Mouse (Mus musculus) small intestine, adult 2 months (tissue): Measurements from ENCODE around the gene Snd1. TPM values are rescaled to one million over a fixed set of nuclear protein-coding genes. Genes with fewer than 3 reads are reported as not detected.

Experiments used
- H3K27ac ChIP-seq: fragments of 200-500 bp; 2 replicates; pipeline ENCODE4 v1.5.1; 2012; ENCODE audit warnings: low read depth, low read length, control low read depth, inconsistent platforms; ENCODE audit not compliant: insufficient read depth
- H3K27me3 ChIP-seq: fragments of 200-500 bp; 2 replicates; pipeline ENCODE4 v1.6.1; 2012; ENCODE audit warnings: mild to moderate bottlenecking, moderate library complexity, low read length, inconsistent platforms; ENCODE audit not compliant: control insufficient read depth, insufficient read depth
- H3K36me3 ChIP-seq: fragments of 200-500 bp; 2 replicates; pipeline ENCODE4 v1.6.1; 2012; ENCODE audit warnings: mild to moderate bottlenecking, low read length, control low read depth, inconsistent platforms; ENCODE audit not compliant: control insufficient read depth, insufficient read depth
- H3K4me1 ChIP-seq: fragments of 200-500 bp; 2 replicates; pipeline ENCODE4 v1.6.1; 2012; ENCODE audit warnings: low read length, inconsistent platforms, mixed read lengths; ENCODE audit not compliant: control insufficient read depth, insufficient read depth, insufficient read length
- H3K4me3 ChIP-seq: fragments of 200-500 bp; 2 replicates; pipeline ENCODE4 v1.5.1; 2012; ENCODE audit warnings: low read depth, mild to moderate bottlenecking, control low read depth, inconsistent platforms, low read length, moderate library complexity
- CTCF ChIP-seq: fragments of 200-500 bp; IDR thresholded peaks from 2 replicates; pipeline ENCODE4 v1.5.1; 2012; ENCODE audit warnings: low read depth, mild to moderate bottlenecking, control low read depth, inconsistent platforms, low read length, moderate library complexity, mixed read lengths; ENCODE audit not compliant: insufficient replicate concordance, insufficient read length; ENCODE audit errors: extremely low read depth
- POLR2A ChIP-seq: fragments of 200-500 bp; IDR thresholded peaks from 2 replicates; pipeline ENCODE4 v1.6.1; 2012; ENCODE audit warnings: low read depth, mild to moderate bottlenecking, control low read depth, inconsistent platforms, low read length, moderate library complexity
- WGBS: fragments of 180-500 bp; shearing (Covaris S2); methylation state at CpG from one replicate; pipeline ENCODE4 v1.1.7; 2018; 5-methylcytosine and 5-hydroxymethylcytosine counted together
- polyA plus RNA-seq: library from polyadenylated mRNA; depleted of rRNA; stranded (reverse); fragments of >200 nt; gene quantifications from 2 replicates; pipeline ENCODE4 v1.2.3, GENCODE M21; 2012

The Snd1 gene
- polyA plus RNA-seq, 1 experiment = 77.7 TPM

DNA sequence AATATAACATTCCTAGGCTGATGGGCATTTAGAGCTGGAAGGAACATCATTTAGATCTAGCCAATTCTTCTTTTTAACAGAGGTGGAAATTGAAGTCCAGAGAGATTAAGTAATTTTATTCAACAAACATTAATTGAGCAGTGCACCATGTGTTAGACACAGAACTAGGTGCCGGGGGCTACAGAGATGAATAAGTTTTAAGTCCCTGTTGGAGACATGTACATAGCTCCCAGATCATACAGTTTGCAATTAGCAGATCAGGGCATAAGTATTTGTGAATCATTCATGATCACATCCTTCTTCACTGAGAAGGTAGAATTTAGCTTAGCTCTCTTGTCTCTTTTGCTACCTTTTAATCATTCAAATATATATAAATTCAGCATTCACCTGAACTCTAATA is 135.2 kb downstream of the Snd1 start:
- no peak overlapping the region for H3K27ac ChIP-seq
- H3K4me1 ChIP-seq = no peaks in the 10 kb centered on the region
- no peak overlapping the region for H3K4me3 ChIP-seq
- H3K27me3 ChIP-seq = no peaks in the 10 kb centered on the region
- TF ChIP-seq POLR2A = no peak
- no peak for TF ChIP-seq CTCF
- 96% methylated on average over 1 of the region's 1 CpGs for WGBS
- no peaks in the 10 kb centered on the region for H3K36me3 ChIP-seq

DNA sequence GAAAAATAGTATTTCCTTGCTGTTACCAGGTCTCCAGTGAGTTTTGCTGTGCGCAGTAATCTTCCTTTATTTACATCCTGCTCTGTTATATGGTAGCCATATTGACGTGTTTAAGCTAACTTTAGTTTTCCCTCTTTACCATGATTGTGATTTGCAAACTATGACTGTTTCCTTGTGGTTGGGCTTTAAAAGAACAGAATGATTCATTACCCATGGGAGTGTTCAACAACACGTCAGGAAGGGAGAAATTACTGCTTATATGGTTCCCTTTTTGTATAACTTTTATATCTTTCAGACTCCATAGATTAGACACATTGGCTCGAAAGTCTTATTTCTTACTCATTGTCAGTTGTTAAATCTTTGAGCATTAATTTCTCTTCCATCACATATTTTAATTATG is 138.5 kb downstream of the Snd1 start:
- 86% methylated on average over 4 of the region's 4 CpGs for WGBS
- Histone ChIP-seq H3K4me1 (peaks cover 7% of the 10 kb centered on the region; the same call in 1 of the 2 replicates), H3K27me3 (no peaks in the 10 kb centered on the region), H3K4me3 (no peak overlapping the region), H3K27ac (no peak overlapping the region), H3K36me3 (no peaks in the 10 kb centered on the region)
- TF ChIP-seq POLR2A (no peak), CTCF (no peak)

DNA sequence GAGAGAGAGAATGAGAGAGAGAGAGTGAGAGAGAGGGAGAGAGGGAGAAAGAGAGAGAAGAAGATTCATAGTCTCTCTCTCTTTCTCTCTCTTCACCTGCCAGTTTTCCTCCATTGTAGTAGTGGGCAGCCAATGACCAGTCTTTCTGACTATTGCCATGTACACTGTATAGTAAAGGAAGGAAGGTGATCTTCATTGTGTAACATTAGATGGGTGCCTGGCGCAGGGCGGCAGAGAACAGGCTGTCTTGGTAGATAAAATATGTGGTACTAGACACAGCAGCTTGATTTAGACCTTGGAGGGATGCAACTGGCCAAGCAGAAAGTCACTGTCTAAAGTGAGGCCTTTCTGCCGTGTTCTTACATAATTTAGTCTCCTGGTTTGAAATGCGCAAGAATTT is 139.9 kb downstream of the Snd1 start:
- Histone ChIP-seq H3K27ac (no peak overlapping the region), H3K36me3 (no peaks in the 10 kb centered on the region), H3K27me3 (no peaks in the 10 kb centered on the region), H3K4me3 (no peak overlapping the region), H3K4me1 (peaks cover 12% of the 10 kb centered on the region; the same call in 1 of the 2 replicates)
- 92% methylated on average over 4 of the region's 4 CpGs for WGBS
- TF ChIP-seq CTCF (no peak), POLR2A (no peak)

GRCm38 (mm10) chr6:28615408-28615807 is 140.5 kb downstream of the Snd1 start:
- H3K27ac ChIP-seq = no peak overlapping the region
- WGBS = 92% methylated on average over 3 of the region's 3 CpGs
- no peak overlapping the region for H3K4me3 ChIP-seq
- H3K4me1 ChIP-seq = peaks cover 12% of the 10 kb centered on the region; the same call in 1 of the 2 replicates
- no peaks in the 10 kb centered on the region for H3K27me3 ChIP-seq
- no peaks in the 10 kb centered on the region for H3K36me3 ChIP-seq
- no peak for TF ChIP-seq POLR2A
- no peak for TF ChIP-seq CTCF

GRCm38 (mm10) chr6:28615966-28616365 is 141.0 kb downstream of the Snd1 start:
- no peak for TF ChIP-seq CTCF
- TF ChIP-seq POLR2A = no peak

DNA sequence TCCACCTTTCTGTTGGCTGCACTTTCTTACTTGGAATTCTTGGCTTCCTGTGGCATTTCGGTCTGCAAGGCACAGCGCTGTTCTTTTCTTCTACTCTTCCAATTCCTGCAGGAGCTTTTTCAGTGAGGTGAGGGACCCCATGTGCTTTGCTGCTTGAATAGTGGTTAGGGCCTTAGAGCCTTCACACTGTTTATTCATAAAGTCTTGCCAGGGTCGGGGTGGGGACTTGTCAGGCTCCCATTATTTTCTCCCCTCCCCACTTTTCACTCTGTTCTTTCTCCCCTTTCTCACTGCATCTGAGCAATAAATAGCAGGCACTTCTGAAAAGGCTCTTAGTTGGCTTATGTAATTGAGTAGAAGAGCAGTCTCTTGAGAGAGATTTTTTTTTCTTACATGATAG is 143.4 kb downstream of the Snd1 start:
- Histone ChIP-seq H3K4me3 (no peak overlapping the region), H3K27ac (no peak overlapping the region; the same call in 1 of the 2 replicates), H3K4me1 (peaks cover 12% of the 10 kb centered on the region; the same call in 1 of the 2 replicates), H3K27me3 (no peaks in the 10 kb centered on the region), H3K36me3 (no peaks in the 10 kb centered on the region)
- TF ChIP-seq CTCF (no peak), POLR2A (no peak)
- WGBS = 50% methylated on average over 3 of the region's 3 CpGs

More at GRCm38 (mm10) chr6:28615966-28616365, 141.0 kb downstream of the Snd1 start:
- 82% methylated on average over 3 of the region's 3 CpGs for WGBS
- Histone ChIP-seq H3K36me3 (no peaks in the 10 kb centered on the region), H3K27ac (no peak overlapping the region), H3K27me3 (no peaks in the 10 kb centered on the region), H3K4me3 (no peak overlapping the region), H3K4me1 (peaks cover 12% of the 10 kb centered on the region; the same call in 1 of the 2 replicates)

GRCm38 (mm10) chr6:28618751-28619153 is 143.8 kb downstream of the Snd1 start:
- H3K27ac ChIP-seq = no peak overlapping the region
- WGBS = 11% methylated on average over 7 of the region's 7 CpGs
- TF ChIP-seq CTCF (no peak), POLR2A (no peak)

DNA sequence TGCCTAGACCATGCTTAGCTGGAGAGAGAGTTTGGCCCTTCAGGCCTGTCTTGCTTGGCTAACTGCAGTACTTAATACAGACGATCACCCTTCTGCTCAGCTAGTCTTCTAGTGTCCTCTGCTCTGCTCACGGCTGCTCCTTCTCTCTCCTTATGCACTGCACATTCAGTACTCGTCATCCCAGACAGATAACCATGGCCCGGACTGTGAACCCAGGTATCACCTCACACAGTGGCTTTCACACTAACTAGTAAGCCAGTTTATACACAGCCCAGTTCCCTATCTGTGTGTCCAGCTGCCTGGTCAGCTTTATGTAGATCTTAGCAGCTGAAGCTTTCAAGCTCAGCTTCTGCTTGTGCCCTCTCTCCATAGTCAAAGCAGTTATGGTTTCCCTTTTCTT is 146.5 kb downstream of the Snd1 start:
- TF ChIP-seq POLR2A (no peak), CTCF (no peak)
- 78% methylated on average over 4 of the region's 4 CpGs for WGBS

More at GRCm38 (mm10) chr6:28618751-28619153, 143.8 kb downstream of the Snd1 start:
- peaks cover 12% of the 10 kb centered on the region; the same call in 1 of the 2 replicates for H3K4me1 ChIP-seq
- no peaks in the 10 kb centered on the region for H3K27me3 ChIP-seq
- H3K4me3 ChIP-seq = no peak overlapping the region
- no peaks in the 10 kb centered on the region for H3K36me3 ChIP-seq

More for the DNA sequence above, 146.5 kb downstream of the Snd1 start:
- no peak overlapping the region for H3K4me3 ChIP-seq
- no peak overlapping the region for H3K27ac ChIP-seq
- H3K4me1 ChIP-seq = peaks cover 12% of the 10 kb centered on the region; the same call in 1 of the 2 replicates
- no peaks in the 10 kb centered on the region for H3K27me3 ChIP-seq
- peaks cover 5% of the 10 kb centered on the region; the same call in 1 of the 2 replicates for H3K36me3 ChIP-seq
